Mouse (Mus musculus) olfactory bulb, adult 2 months (tissue): ENCODE data around the gene Btbd11.

Source experiments
- CTCF ChIP-seq: fragments of 200-500 bp; IDR thresholded peaks from 2 replicates; pipeline ENCODE4 v1.5.1; 2012; ENCODE audit warnings: low read depth, mild to moderate bottlenecking, low read length, moderate library complexity; ENCODE audit not compliant: insufficient read depth
- POLR2A ChIP-seq: fragments of 200-500 bp; IDR thresholded peaks from 2 replicates; pipeline ENCODE4 v1.6.1; 2012; ENCODE audit warnings: mild to moderate bottlenecking, low read depth, low read length, moderate library complexity; ENCODE audit not compliant: insufficient read depth

DNA sequence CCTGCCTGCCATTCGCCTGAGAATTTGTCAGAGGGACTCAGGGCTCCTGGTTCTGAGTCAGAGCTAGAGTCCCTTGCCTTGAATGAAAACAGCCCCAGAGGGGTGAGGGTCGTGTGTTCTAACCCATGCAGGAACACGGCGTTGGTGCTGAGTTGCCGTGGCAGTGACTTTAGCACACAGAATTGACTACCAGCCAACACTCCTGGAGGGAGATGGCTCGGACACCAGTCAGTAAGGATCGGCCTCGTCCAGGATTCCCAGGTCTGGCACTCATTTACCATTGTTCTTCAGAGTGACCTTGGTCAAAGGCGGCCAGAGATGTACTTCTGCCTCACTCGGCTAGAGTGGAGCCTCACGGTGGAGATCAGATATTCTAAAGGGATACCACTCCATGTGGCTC is 215.9 kb downstream of the Btbd11 start:
- TF ChIP-seq POLR2A (no peak), CTCF (no peak)
